Mouse (Mus musculus) erythroblast, adult 5-6 weeks (primary cell): Measurements from ENCODE around the gene Fam135a. TPM values are rescaled to one million over a fixed set of nuclear protein-coding genes. Genes with fewer than 3 reads are reported as not detected.
A peak's percentile ranks its signal among the peaks of the same experiment; 100 is the strongest.

Experiments used
- ATAC-seq: replicated peaks from 2 replicates; pipeline ENCODE4 v1.8.0; 2016; ENCODE audit warnings: moderate number of reproducible peaks, mild to moderate bottlenecking, moderate TSS enrichment, inconsistent platforms; ENCODE audit not compliant: poor library complexity, low FRiP score, severe bottlenecking
- total RNA-seq, 2 experiments: library from RNA; stranded (forward) in 1 of 2; stranded (reverse) in 1 of 2; fragments of 150-400 nt in 1 of 2; fragments of 200-764, 138-1000 nt in 1 of 2; gene quantifications; 2 replicates each; pipeline versions ENCODE4 v1.2.3 to v1.2.4; 2015 to 2017; ENCODE audit warnings: low replicate concordance in 2 of 2

The Fam135a gene
- total RNA-seq, 2 experiments from 2014 or later, result 0.94 TPM; not detected in 1

DNA sequence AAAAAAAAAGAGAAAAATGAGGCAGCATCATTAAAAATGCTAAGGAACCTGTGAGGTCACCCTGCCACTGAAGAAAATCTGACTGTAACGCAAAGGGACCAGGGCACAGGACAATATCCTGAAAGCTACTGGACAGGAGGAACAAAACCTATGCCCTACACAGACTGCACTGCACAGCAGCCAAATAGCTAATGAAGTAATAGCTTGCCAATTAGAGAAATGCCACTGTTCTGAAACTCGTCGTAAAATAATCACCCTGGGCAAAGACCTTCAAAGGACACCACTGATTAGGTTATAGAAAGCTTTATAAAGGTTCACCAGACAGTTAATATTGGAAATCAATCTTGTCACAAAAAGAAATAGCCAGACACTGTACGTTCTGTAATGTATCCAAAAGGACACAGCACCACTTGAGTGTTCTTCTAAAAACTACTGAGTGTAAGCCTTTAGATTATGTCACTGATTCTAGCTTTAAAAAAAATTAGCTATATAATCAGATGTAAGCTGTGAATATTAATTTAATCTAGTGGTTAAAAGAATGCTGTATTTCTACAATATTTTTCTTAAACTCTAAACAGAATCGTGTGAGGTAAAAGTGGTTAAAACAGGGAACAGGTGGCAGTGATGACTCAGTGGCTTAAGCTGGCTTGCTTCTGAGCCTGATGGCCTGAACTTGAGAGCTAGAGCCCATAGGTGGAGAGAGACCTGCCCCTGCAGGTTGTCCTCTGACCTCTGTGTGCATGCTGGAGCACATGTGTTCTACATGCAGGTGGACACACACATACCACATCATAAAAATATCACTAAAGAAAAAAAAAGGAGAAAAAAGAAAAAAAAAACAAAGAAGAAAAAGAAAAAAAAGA, 26.5 kb downstream of the Fam135a start:
- no peak for ATAC-seq

DNA sequence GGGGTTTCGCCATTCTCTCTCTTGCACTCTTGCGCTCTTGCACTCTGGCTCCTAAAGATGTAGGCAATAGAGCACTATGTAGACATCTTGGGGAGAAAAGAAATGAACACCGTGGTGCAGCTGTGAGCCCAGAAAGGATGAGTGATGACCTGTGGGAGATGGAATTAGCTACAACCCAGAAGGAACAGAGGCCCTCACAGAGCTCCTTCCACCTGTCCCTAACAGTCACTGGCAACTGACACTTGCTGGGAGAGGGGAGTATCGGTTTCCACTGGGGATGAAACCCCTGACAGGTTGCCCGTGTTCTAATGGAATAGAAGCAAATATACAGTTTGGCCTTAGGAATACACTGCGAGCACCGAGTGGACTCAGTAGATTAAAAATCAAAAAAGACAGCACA, 31.3 kb downstream of the Fam135a start:
- no peak for ATAC-seq

DNA sequence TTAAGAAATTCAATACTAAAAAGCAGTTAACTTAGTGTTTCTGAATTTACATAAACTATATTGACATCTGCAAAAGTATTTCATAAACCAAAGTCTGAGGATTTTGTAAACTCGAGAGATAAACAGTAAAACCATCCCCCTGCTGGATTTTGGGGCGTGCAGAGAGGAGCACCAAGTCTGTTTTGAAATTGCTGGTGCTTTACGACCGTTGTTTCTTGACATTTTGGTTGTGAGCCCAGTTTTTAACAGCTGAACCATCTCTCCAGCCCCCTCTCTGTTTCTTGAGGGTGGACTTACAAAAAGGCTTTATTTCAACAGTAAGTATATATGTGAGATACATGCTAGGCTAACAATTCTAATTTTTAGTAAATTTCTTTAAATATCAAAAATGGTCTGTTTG, 33.4 kb downstream of the Fam135a start:
- ATAC-seq, result no peak

DNA sequence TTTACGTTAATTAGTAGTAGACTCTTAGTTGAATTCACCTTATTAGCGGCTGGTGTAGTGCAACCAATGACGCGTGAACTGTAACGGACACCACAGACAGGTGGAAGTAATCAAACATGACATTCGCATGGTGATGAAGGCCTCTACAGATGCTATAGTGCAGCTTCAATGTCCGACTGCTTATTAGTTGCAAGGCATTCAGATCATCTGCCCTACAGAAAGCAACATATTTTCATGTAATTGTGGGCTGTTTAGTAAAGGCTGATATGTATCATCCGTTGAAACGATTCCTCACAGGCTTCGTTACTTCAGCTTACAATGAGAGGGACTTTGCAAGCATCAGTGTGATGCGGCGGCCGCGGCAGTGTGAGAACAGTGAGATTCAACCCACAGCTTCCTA, 44.4 kb downstream of the Fam135a start:
- no peak for ATAC-seq

DNA sequence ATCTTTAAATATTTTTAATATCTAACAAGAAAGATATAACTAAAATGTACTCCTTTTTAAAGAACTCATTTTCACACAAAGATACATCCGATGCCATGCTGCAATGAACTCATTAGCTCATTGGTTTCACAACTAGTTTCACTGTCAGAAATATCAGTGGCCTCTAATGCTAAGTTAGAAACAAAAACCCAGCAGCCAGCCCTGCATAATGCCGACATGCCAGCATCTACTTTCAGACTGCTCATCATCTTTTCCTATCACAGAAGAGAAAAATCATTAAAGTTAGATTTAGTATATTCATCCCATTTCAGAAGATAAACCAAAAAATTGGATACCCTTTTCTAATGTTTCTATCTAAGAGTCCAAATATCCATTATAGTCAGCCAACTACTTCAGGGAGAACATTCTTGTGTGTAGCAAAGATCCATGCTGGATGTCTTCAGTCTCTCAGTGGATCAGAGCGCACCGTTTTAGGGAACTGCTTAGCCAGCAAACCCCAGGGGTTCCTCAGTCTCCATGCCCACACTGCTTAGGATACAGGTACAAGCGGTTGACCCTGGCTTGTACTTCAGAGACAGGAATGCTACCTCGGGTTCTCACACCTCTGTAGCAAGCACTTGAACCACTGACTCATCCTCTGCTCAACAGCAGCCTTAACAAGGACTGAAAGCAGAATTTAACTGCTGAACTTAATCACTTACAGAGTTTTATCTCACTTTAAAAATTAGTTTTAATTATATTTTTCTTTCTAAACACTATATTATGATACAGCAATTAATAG, 53.2 kb downstream of the Fam135a start:
- ATAC-seq, result no peak

DNA sequence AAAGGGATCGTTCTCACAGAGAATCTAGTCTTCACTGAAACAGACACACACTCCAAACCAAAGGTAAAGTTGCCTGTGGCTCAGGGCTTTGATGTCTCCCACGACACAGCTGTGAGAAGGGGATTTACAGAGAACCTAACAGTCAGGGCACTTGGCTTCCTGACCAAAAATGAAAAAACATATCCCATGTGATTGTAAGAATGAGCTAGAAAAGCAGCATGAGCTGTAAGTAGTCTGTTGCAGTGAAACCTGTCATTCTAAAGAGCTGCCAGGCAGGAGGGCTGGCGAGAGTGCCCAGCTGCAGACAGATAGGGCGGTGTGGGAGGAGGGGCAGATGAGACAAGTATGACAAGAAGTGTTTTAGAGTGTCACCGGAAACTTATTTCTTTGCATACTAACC, 54.5 kb downstream of the Fam135a start:
- ATAC-seq, result no peak

DNA sequence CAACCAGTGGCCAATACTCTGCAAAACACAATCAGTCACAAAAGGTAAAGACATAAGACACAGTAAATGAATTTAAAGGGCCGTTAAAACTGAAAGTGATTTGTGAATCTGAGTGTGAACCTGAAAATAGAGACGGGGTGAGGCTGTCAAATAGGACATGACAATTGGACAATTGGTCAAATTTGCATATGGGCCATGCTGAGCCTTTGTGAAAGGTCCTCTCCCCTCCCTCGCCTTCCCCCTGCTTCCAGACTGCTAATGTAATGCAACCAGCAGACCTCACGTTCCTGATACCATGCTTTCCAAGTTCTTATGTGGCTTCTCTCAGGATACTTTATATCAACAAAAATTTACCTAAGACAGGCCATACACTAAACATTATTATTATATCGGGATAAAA, 57.1 kb downstream of the Fam135a start:
- ATAC-seq, result no peak

DNA sequence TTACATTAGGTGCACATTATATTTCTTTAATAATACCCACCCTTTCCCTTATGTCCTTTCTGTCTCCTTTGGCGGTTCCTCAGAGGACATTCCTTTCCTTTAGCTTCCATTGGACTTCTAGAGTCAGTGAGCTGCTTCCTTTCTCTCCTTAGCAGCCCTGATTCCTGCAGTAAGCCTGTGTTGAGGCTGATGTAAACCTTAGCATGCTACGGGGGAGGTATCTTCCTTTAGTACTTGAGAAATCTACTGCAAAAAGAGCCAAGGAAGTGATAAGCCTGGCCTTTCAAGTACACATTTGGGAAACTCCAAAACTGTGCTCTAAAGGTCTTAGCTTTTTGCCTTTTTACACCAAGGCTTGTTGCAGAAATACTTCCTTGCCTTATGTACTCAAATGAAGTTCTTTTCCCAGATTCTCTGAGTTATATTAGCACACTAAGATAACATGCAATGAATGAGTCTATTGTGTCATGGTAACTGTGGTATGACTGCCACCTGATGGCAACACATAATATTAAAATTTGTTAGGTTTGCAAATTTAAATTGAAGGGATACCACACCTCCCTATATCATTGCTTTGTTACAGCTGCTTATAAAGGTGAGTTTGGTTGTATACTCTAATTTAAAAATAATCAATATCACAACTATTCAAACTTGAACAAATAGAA, 66.2 kb downstream of the Fam135a start:
- no peak for ATAC-seq

DNA sequence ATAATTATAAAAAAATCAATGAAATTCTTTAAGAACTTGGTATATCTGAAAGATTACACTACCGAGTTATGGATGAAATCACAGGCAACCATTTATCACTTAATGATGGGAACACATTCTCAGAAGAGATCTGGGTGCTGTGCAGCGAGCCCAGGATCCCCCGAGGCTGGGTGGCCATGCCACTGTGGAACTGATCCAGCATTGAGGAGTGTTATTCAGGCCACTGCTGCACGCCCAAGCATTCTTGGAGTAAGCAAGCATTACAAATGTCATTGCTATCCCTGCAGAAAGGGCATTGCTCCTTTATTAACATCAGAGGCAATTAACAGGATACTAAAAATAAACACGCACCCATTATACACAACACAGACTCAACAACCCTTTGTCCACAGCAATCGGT, 89.3 kb downstream of the Fam135a start:
- no peak for ATAC-seq

DNA sequence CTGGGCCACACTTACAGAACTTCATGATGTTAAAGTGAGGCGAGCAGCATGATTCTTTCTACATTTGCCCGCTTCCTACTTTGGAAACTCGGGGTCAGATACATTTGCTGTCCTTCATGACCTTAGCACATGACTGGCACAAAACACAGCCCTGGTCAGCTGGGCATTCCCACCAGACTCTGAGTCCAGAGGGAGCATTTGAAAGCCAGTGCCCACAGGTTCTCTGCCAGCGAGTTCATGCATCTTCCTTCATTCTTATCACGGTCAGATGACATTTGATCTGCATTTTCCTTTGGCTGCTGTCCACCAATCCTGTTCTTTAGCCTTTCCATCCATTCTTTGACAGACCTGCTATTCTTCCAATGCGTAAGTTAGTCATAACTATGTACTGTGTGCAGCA, 90.1 kb downstream of the Fam135a start:
- ATAC-seq, result no peak

DNA sequence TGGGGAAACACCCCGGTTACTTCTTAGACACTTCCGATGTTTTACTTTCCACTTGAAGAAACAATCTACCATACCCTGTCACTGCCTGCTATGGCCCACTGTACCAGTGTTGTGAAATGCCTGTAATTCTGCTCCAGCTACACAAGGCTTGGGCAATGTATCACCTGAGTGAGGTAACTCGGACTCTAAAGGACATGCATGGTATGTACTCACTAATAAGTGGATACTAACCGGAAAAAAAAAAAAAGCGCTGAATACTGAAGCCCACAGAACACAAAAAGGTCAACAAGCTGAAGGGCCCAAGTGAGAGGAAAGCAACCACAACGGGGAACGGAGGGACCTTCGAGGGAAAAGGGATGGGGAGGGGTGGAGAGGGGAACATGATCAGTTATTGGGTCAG, 92.5 kb downstream of the Fam135a start:
- ATAC-seq, result no peak

DNA sequence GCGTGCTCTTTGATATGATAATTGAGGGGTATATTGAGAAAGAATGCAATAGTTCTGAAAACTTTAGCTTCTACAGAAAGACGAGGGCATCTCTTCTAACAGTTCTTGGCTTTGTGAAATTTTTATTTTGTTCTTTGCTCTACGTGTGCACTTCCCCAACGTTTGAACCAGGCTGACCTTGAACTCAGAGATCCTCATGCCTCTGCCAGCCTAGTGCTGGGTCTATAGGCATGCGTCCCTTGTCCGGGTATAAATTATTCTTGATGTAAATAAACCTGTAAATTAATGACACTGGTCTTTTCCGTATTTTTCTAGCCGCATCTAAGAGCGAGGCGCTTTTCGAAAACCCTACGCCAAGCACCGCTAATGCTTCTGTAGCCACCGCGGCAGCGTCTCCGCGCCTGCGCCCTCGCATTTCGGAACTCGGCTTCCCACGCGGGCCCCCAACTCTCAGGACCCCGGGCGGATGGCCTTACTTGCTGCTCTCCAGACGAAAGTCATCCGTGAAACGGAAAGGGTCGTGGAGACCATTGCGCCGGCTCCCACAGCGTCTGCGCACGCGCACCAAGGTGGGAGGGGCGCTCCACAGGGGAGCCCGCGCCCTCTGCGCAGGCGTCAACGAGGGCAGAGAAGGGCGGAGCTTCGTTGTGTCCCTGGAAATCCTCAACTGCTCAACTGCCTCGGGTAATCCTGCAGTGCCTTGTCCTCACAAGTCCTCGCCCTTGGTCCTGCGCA, 94.9 kb downstream of the Fam135a start, which contains the start of gene Sdhaf4:
Gene Sdhaf4, minus strand, starts transcription at position 587 of the 735 bp plus-strand sequence.
- peak; percentile 98 for ATAC-seq

DNA sequence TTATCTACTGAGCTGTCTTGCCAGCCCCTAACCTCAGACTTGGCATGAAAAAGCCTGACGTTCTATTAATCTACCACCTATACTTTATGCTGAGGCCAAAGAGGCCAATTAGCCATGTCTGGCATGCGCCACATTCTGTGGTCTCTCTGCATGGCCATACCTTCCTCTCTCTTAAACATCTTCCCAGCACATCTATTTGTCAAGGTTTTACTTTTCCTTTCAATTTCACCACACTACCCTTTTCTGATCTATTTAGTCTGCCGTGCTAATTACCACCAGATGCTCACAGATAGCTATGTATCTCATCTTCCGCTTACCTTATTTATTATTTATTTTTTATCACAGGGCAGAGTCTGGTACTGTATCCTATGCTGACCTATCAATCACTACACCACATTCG, 100.8 kb downstream of the Fam135a start:
- ATAC-seq, result no peak

DNA sequence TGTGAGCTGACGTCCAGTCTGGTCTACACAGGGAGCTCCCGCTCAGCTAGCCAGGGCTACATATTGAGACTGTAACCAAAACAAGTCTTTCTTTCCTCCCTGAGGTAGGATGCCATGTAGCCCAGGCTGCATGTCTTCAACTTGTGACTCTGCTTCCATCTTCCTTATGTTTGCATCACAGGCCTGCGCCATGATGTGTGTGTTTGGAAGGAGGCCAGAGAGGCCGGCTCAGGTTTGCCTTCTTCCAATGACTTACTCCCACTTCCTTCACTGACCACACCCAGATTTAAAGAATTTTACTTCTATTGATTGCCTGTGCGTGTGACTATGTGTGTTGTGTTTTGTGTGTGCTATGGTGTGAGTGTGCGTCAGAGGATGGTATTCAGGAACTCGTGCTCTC, 101.3 kb downstream of the Fam135a start:
- no peak for ATAC-seq

DNA sequence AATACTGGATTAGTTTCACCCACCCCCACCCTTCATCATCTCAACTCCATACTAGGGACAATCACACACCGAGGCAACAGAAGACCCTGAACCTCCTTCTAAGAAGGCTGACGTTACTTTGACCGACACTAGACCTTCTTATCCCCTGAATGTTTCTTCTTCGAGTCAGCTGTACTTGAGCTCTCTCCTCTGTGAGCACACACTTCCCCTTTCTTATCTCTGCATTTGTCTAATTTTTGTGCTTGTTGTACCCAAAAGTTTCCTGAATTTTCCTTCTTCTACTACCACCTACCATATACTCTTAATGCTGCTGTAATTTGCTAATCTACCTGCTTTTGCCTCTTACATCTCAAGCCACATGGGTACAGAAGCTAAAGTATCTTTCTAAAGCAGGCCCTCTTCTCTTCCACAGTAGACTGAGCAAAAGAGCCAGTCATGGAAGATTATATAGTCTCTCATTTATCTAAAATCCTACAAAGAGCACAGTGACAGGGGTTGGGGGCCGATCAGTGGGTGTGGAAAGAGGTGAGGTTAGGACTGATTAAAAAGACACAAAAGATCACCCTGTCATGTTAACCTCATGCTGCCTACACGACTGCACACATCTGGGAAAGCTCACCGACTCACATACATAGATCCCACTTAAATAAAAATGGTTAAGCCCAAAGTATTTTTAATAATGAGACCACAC, 101.9 kb downstream of the Fam135a start:
- no peak for ATAC-seq

DNA sequence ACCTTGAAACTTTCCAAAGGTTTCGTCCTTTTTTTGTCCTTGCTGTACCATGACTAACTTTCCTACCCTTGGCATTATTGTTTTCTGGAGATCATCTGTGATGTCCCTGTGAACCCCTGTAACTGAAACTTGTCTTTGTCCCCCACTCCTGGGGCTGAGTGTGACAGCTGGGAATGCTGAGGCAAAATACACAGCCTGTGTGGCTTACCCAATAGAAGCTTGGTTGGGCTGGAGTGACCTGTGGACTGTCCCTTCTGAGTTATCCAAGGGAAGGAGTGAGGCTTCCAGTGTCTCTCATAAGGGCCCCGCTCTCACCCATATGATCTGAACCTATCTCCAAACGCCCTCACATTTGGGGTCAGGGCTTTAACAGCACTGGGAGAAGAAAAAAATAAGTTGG, 102.6 kb downstream of the Fam135a start:
- ATAC-seq, result no peak

DNA sequence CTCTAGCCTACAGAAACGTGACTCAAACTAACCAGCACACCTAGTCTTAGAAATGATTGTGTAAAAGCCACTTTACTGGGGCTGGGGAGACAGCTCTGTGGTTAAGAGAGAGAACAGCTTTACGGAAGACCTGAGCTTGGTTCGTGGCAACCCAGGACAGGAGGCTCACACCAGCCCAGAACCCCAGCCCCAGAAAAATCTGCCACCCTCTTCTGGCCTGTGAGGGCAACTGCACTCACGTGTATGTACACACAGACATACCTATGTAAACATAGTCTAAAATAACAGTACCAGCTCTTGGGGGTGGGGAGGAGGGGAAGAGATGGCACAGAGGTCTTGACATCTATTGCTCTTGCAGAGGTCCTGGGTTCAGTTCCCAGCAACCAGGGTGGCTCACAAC, 104.7 kb downstream of the Fam135a start:
- ATAC-seq, result 0 out of 2 replicates have a peak, but pooled peaks have one; percentile 63

DNA sequence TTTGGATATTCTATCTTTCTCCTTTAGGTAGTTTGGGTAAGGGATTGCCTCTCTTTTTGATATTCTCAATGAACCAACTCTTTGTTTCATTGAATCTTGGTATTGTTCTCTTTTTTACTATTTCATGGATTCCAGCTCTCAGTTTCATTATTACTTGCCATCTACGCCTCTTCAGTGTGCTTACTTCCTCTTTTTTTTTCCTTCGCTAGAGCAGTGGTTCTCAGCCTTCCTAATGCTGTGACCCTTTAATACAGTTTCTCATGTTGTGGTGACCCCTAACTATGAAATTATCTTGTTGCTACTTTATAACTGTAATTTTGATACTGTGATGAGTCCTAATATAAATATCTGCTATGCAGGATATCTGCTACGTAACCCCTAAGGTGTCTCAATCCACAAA, 117.0 kb downstream of the Fam135a start:
- ATAC-seq, result no peak

DNA sequence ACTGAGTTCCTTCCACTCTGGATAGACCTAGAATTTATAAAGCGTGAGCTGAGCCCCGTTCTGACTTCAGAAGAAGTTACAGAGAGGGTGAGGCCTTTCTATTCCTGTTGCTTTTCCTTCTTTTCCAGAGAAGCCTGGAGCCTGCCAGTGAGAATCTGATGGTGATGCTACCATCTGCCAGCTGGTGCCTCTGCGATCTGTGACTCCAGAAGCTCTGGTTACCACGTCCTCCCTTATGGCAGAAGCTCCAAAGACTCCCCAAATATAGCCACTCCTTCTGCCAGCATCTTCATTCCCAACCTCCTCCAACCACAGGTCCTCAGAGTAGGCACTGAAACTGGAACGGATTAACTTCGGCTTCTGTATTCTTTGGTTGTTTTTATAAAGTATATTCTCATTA, 121.9 kb downstream of the Fam135a start:
- ATAC-seq, result no peak
